Mouse (Mus musculus) cerebellum, postnatal 25 days (tissue): ENCODE data around the gene Rab3gap2.
A peak's percentile ranks its signal among the peaks of the same experiment; 100 is the strongest.

Source experiments
- DNase-seq, 2 experiments: peaks; one replicate each; pipeline ENCODE4 v3.0.0; 2021; ENCODE audit warnings: mixed read lengths in 2 of 2

The Rab3gap2 gene

DNA sequence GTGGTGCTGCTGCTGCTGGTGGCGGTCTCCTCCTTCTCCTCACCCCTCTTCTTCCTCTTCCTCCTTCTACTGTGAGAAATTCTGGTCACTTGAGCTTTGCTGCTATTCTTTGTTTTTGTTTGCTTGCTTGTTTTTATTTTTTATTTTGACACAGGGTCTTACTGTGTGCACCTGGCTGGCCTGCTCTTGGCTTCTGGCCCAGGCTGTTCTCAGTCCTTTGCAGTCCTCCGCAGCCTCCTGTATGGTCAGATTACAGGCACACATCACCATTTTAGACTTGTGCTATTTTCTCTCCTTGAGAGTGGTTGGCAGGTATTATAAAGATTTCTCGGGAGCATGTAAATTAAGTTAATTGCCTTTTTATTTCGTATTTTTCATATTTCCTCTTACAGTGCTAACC is 130.2 kb downstream of the Rab3gap2 start:
- DNase-seq, result peak in 1 of 2 experiments; percentile 59

DNA sequence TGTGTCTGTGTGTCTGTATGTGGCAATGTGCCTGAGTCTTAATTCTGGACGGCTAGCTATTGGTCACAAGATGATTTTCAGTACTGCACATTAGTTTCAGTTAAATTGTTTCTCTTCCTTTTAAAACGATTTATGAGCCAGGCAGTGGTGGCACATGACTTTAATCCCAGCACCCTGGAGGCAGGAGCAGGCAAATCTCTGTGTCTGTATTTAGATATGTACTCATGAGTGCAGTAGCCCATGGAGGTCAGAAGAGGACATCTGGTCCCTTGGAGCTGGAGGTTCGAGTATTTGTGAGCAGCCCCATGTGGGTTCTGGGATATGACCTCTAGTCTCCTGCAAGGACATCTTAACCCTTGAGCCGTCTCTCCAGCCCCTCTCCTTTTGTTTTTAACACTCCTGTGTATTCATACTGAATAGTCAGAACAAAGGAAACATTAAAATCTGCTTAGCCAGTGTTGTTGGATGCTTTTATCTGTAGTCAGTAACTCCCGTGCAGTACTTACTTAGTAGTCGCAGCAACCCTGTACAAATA is 131.4 kb downstream of the Rab3gap2 start:
- no peak for DNase-seq
